Mouse (Mus musculus) E14TG2a.4 (cell line): ENCODE measurements at regions not wholly inside any gene's neighbourhood (a gene's known extent, or its start where the extent isn't known, plus 50 kb on each side); places are given as distances from the start of the nearest gene placed in this dataset.
"Not testable (repeated sequence)": the region's sequence is repeated elsewhere in the genome, so short reads cannot be mapped to it uniquely, and the experiment has no call there.

Experiments
- H3K27me3 ChIP-seq: 2 replicates; pipeline ENCODE4 v1.6.1; 2014; ENCODE audit warnings: low read length, control low read depth; ENCODE audit not compliant: insufficient read depth
- H3K36me3 ChIP-seq: 2 replicates; pipeline ENCODE4 v1.6.1; 2014; ENCODE audit warnings: low read length, control low read depth; ENCODE audit not compliant: insufficient read depth
- H3K4me1 ChIP-seq: replicated peaks from 2 replicates; pipeline ENCODE4 v1.6.1; 2014; ENCODE audit warnings: low read depth, low read length, control low read depth
- H3K4me3 ChIP-seq: replicated peaks from 2 replicates; pipeline ENCODE4 v1.5.1; 2014; ENCODE audit warnings: mild to moderate bottlenecking, low read length
- H3K9me3 ChIP-seq: 2 replicates; pipeline ENCODE4 v1.6.1; 2014; ENCODE audit warnings: low read length, control low read depth
- CTCF ChIP-seq: conservative IDR thresholded peaks from 2 replicates; pipeline ENCODE4 v1.5.1; 2014; ENCODE audit warnings: low read length
- NANOG ChIP-seq: IDR thresholded peaks from 2 replicates; pipeline ENCODE4 v1.6.1; 2014; ENCODE audit warnings: borderline replicate concordance, low read length, mixed read lengths
- POU5F1 ChIP-seq: IDR thresholded peaks from 2 replicates; pipeline ENCODE4 v1.6.1; 2014; ENCODE audit warnings: low read length, borderline replicate concordance

- not testable (repeated sequence) for H3K36me3 ChIP-seq, H3K27me3 ChIP-seq, H3K4me1 ChIP-seq
- H3K4me3 ChIP-seq = peak overlapping the region; percentile 70
- H3K9me3 ChIP-seq = peaks cover 25% of the 10 kb centered on the region
Observed at GRCm38 (mm10) chr9:3116311-3116710, 79.6 kb downstream of the Gm10715 start.

GRCm38 (mm10) chr9:3161181-3161580, 124.5 kb downstream of the Gm10715 start:
- Histone ChIP-seq H3K4me3 (no peak overlapping the region), H3K27me3 (no peaks in the 10 kb centered on the region), H3K36me3 (no peaks in the 10 kb centered on the region), H3K4me1 (no peaks in the 10 kb centered on the region), H3K9me3 (peaks cover 11% of the 10 kb centered on the region)
- TF ChIP-seq CTCF = no peak
- no peak for TF ChIP-seq POU5F1
- no peak for TF ChIP-seq NANOG

- Histone ChIP-seq H3K9me3 (peaks cover 26% of the 10 kb centered on the region), H3K27me3 (no peaks in the 10 kb centered on the region), H3K36me3 (no peaks in the 10 kb centered on the region), H3K4me1 (no peaks in the 10 kb centered on the region), H3K4me3 (no peak overlapping the region)
- TF ChIP-seq NANOG (no peak), POU5F1 (no peak), CTCF (no peak)
Observed at GRCm38 (mm10) chr9:3184343-3184742, 147.7 kb downstream of the Gm10715 start.

GRCm38 (mm10) chr9:3199151-3200018, 135.6 kb upstream of the Alkbh8 start:
- TF ChIP-seq NANOG = no peak
- no peak for TF ChIP-seq CTCF
- no peak for TF ChIP-seq POU5F1
- peak overlapping the region; percentile 79 for H3K4me3 ChIP-seq
- H3K9me3 ChIP-seq = no peaks in the 10 kb centered on the region
- H3K4me1 ChIP-seq = peaks cover 11% of the 10 kb centered on the region; the same call in 1 of the 2 replicates
- H3K27me3 ChIP-seq = peaks cover 5% of the 10 kb centered on the region
- H3K36me3 ChIP-seq = no peaks in the 10 kb centered on the region

GRCm38 (mm10) chr9:3200019-3200347, 135.0 kb upstream of the Alkbh8 start:
- H3K4me1 ChIP-seq = peaks cover 11% of the 10 kb centered on the region; the same call in 1 of the 2 replicates
- H3K4me3 ChIP-seq = peak overlapping the region; percentile 79
- H3K36me3 ChIP-seq, H3K27me3 ChIP-seq, H3K9me3 ChIP-seq: not testable (repeated sequence)

- H3K27me3 ChIP-seq = not testable (repeated sequence)
Observed at GRCm38 (mm10) chr9:3208120-3208519, 126.8 kb upstream of the Alkbh8 start.

GRCm38 (mm10) chr9:3258396-3259300, 76.3 kb upstream of the Alkbh8 start:
- H3K36me3 ChIP-seq = no peaks in the 10 kb centered on the region
- H3K27me3 ChIP-seq = no peaks in the 10 kb centered on the region
- H3K9me3 ChIP-seq = peaks cover 10% of the 10 kb centered on the region; the same call in 1 of the 2 replicates
- TF ChIP-seq NANOG = no peak
- TF ChIP-seq POU5F1 = no peak
- no peak for TF ChIP-seq CTCF
- no peaks in the 10 kb centered on the region for H3K4me1 ChIP-seq
- H3K4me3 ChIP-seq = no peak overlapping the region

More at GRCm38 (mm10) chr9:3208120-3208519, 126.8 kb upstream of the Alkbh8 start:
- H3K4me3 ChIP-seq, H3K36me3 ChIP-seq, H3K4me1 ChIP-seq: not testable (repeated sequence)
- peaks cover 13% of the 10 kb centered on the region for H3K9me3 ChIP-seq

- TF ChIP-seq NANOG (no peak), CTCF (no peak)
- no peak overlapping the region for H3K4me3 ChIP-seq
- H3K4me1 ChIP-seq = no peaks in the 10 kb centered on the region
- H3K36me3 ChIP-seq = no peaks in the 10 kb centered on the region
- no peaks in the 10 kb centered on the region for H3K27me3 ChIP-seq
- peaks cover 9% of the 10 kb centered on the region; the same call in 1 of the 2 replicates for H3K9me3 ChIP-seq
Observed at GRCm38 (mm10) chr9:3260181-3260580, 74.8 kb upstream of the Alkbh8 start.

- Histone ChIP-seq H3K4me1 (no peaks in the 10 kb centered on the region), H3K36me3 (no peaks in the 10 kb centered on the region), H3K9me3 (peaks cover 6% of the 10 kb centered on the region; the same call in 1 of the 2 replicates), H3K4me3 (no peak overlapping the region), H3K27me3 (no peaks in the 10 kb centered on the region)
- TF ChIP-seq NANOG (no peak), CTCF (no peak), POU5F1 (no peak)
Observed at GRCm38 (mm10) chr9:3260860-3261259, 74.1 kb upstream of the Alkbh8 start.
